Mouse (Mus musculus): ENCODE measurements at regions not wholly inside any gene's neighbourhood (a gene's known extent, or its start where the extent isn't known, plus 50 kb on each side); places are given as distances from the start of the nearest gene placed in this dataset.

GRCm38 (mm10) chr7:135888598-135888997 is 172.4 kb upstream of the Mki67 start:
- DNase-seq = peak; percentile 71

- peak; percentile 74 for DNase-seq
Observed at GRCm38 (mm10) chr7:135889016-135889726, 173.0 kb upstream of the Mki67 start.

- DNase-seq = no peak
Observed at GRCm38 (mm10) chr7:135898876-135899275, 182.7 kb upstream of the Mki67 start.

- no peak for DNase-seq
Observed at GRCm38 (mm10) chr7:135899765-135900164, 183.6 kb upstream of the Mki67 start.

GRCm38 (mm10) chr7:135900861-135901321 is 184.7 kb upstream of the Mki67 start:
- DNase-seq = no peak

GRCm38 (mm10) chr7:135902106-135903055 is 186.2 kb upstream of the Mki67 start:
- DNase-seq = no peak

GRCm38 (mm10) chr7:135911376-135911775 is 195.2 kb upstream of the Mki67 start:
- no peak for DNase-seq

GRCm38 (mm10) chr7:135913923-135914634 is 197.9 kb upstream of the Mki67 start:
- DNase-seq = no peak

GRCm38 (mm10) chr7:135923876-135924275 is 207.7 kb upstream of the Mki67 start:
- peak; percentile 12 for DNase-seq

- DNase-seq = no peak
Observed at GRCm38 (mm10) chr7:135924641-135925040, 208.5 kb upstream of the Mki67 start.

GRCm38 (mm10) chr7:135930091-135930490 is 213.9 kb upstream of the Mki67 start:
- no peak for DNase-seq

- no peak for DNase-seq
Observed at GRCm38 (mm10) chr7:135932595-135933175, 216.5 kb upstream of the Mki67 start.

GRCm38 (mm10) chr7:135935180-135935579 is 219.0 kb upstream of the Mki67 start:
- no peak for DNase-seq

GRCm38 (mm10) chr7:135937465-135937864 is 221.3 kb upstream of the Mki67 start:
- no peak for DNase-seq

- DNase-seq = no peak
Observed at GRCm38 (mm10) chr7:135939341-135939740, 223.2 kb upstream of the Mki67 start.

- peak; percentile 74 for DNase-seq
Observed at GRCm38 (mm10) chr7:135942826-135943225, 226.7 kb upstream of the Mki67 start.

GRCm38 (mm10) chr7:135946071-135946646 is 230.0 kb upstream of the Mki67 start:
- DNase-seq = no peak

- peak; percentile 60 for DNase-seq
Observed at GRCm38 (mm10) chr7:135961026-135961425, 244.9 kb upstream of the Mki67 start.

- peak; percentile 44 for DNase-seq
Observed at GRCm38 (mm10) chr7:135965528-135965927, 249.4 kb upstream of the Mki67 start.

- no peak for DNase-seq
Observed at GRCm38 (mm10) chr7:135966231-135966630, 250.1 kb upstream of the Mki67 start.

GRCm38 (mm10) chr7:135968638-135969037 is 252.5 kb upstream of the Mki67 start:
- no peak for DNase-seq

- no peak for DNase-seq
Observed at GRCm38 (mm10) chr7:135986021-135986420, 269.9 kb upstream of the Mki67 start.

Data from retina, postnatal 1 day (tissue).